Mouse (Mus musculus): Measurements from ENCODE around the gene Gatad2a.
"Not testable (repeated sequence)": the region's sequence is repeated elsewhere in the genome, so short reads cannot be mapped to it uniquely, and the experiment has no call there.

GRCm38 (mm10) chr8:69942495-69942894, 53.7 kb downstream of the Gatad2a start:
- TF ChIP-seq POLR2A (IDR thresholded peaks at IDR 0.05; ENCODE audit: control insufficient read depth, extremely low read depth, insufficient read depth, low read length, poor library complexity); CTCF (IDR thresholded peaks at IDR 0.05; ENCODE audit: borderline replicate concordance, control insufficient read depth, extremely low read depth, insufficient read depth, low read length, poor library complexity): not testable (repeated sequence)

All from thymus, adult 2 months (tissue).